Comparison of ENCODE assay signal across 8 mouse cellular contexts in genomic region chr10:80900318-80901247, GRCm38 (mm10). TPM values are rescaled to one million over a fixed set of nuclear protein-coding genes. Genes with fewer than 3 reads are reported as not detected.
DNase-seq lines count a peak whose midpoint lies in the region; ATAC-seq lines count a peak whose summit lies in the region.

Gene Timm13 (minus strand): TSS chr10:80900969.

- peaks cover 10% of the 10 kb centered on the region for H3K4me1 ChIP-seq in brown adipose tissue, adult 24 weeks (ENCODE audit: control insufficient read depth, insufficient read depth, insufficient read length, low read length)
- H3K4me1 ChIP-seq in heart, embryonic 13.5 days: peaks cover 28% of the 10 kb centered on the region
- peaks cover 35% of the 10 kb centered on the region for H3K4me1 ChIP-seq in liver, embryonic 12.5 days
- H3K4me1 ChIP-seq in stomach, embryonic 15.5 days: peaks cover 19% of the 10 kb centered on the region

- peak within 1 kb of the TSS; percentile 79 for H3K4me3 ChIP-seq in brown adipose tissue, adult 24 weeks (ENCODE audit: insufficient read depth, low read depth, low read length)
- H3K4me3 ChIP-seq in heart, embryonic 13.5 days: peak within 1 kb of the TSS; percentile 71
- H3K4me3 ChIP-seq in liver, embryonic 12.5 days: peak within 1 kb of the TSS; percentile 92
- H3K4me3 ChIP-seq in stomach, embryonic 15.5 days (replicated peaks): peak within 1 kb of the TSS; percentile 97

- peak within 1 kb of the TSS; percentile 64 for H3K27ac ChIP-seq in brown adipose tissue, adult 24 weeks (replicated peaks; ENCODE audit: low read depth, low read length)
- peak within 1 kb of the TSS; percentile 73 for H3K27ac ChIP-seq in heart, embryonic 13.5 days (replicated peaks)
- peak within 1 kb of the TSS; percentile 90 for H3K27ac ChIP-seq in liver, embryonic 12.5 days
- peak within 1 kb of the TSS; percentile 83 for H3K27ac ChIP-seq in stomach, embryonic 15.5 days

- no peaks in the 10 kb centered on the region for H3K9me3 ChIP-seq in heart, embryonic 13.5 days
- H3K9me3 ChIP-seq in liver, embryonic 12.5 days (replicated peaks): no peaks in the 10 kb centered on the region
- H3K9me3 ChIP-seq in stomach, embryonic 15.5 days: no peaks in the 10 kb centered on the region

- H3K36me3 ChIP-seq in heart, embryonic 13.5 days: peaks cover 52% of the 10 kb centered on the region
- H3K36me3 ChIP-seq in liver, embryonic 12.5 days: peaks cover 59% of the 10 kb centered on the region
- H3K36me3 ChIP-seq in stomach, embryonic 15.5 days: peaks cover 39% of the 10 kb centered on the region

- H3K27me3 ChIP-seq in heart, embryonic 13.5 days (replicated peaks): no peaks in the 10 kb centered on the region
- no peaks in the 10 kb centered on the region for H3K27me3 ChIP-seq in liver, embryonic 12.5 days (replicated peaks)
- H3K27me3 ChIP-seq in stomach, embryonic 15.5 days (replicated peaks): no peaks in the 10 kb centered on the region

- peak within 1 kb of the TSS; percentile 87 for H3K9ac ChIP-seq in heart, embryonic 13.5 days
- H3K9ac ChIP-seq in liver, embryonic 12.5 days: peak within 1 kb of the TSS; percentile 91
- peak within 1 kb of the TSS; percentile 87 for H3K9ac ChIP-seq in stomach, embryonic 15.5 days

- ATAC-seq in heart, embryonic 13.5 days (ENCODE audit: extremely low read depth, insufficient number of reproducible peaks, low FRiP score, low TSS enrichment): peak; percentile 88
- ATAC-seq in liver, embryonic 12.5 days: peak; percentile 93
- peak; percentile 95 for ATAC-seq in stomach, embryonic 15.5 days (ENCODE audit: insufficient read depth, low FRiP score, low read depth)

- under 1% methylated on average over 72 of the region's 72 CpGs for WGBS in heart, embryonic 13.5 days
- under 1% methylated on average over 72 of the region's 72 CpGs for WGBS in liver, embryonic 12.5 days (ENCODE audit: insufficient replicate concordance)
- WGBS in stomach, embryonic 15.5 days: under 1% methylated on average over 72 of the region's 72 CpGs

- DNase-seq in CD4-positive, CD25-positive, alpha-beta regulatory T cell, adult 2 months (ENCODE audit: low read depth, low spot score): peak; percentile 99
- DNase-seq in fat pad, adult 2 months (ENCODE audit: extremely low read depth, low read depth, low spot score): peak; percentile 95
- DNase-seq in kidney, postnatal 10 days: peak; percentile 98
- DNase-seq in natural killer cell, adult 2 months (ENCODE audit: low spot score in 2 of 2): peak; percentile 95 to 96

- H3K4me2 ChIP-seq in heart, embryonic 13.5 days: peak within 1 kb of the TSS; percentile 95
- peak within 1 kb of the TSS; percentile 96 for H3K4me2 ChIP-seq in liver, embryonic 12.5 days
- H3K4me2 ChIP-seq in stomach, embryonic 15.5 days: peak within 1 kb of the TSS; percentile 95

RNA-seq across cellular contexts. Expression of gene Timm13, which starts in this region (rescaled TPM):
- polyA plus RNA-seq in brown adipose tissue, adult 24 weeks (2012; ENCODE audit: insufficient read depth, insufficient read length, missing spikeins): 319 and 342 TPM in 2 replicates
- 285 and 314 TPM in 2 replicates for polyA plus RNA-seq in heart, embryonic 13.5 days (2015; fragmentation: Nextera tagmentation; extraction: Ambion mirVana)
- 271 and 301 TPM in 2 replicates for polyA plus RNA-seq in liver, embryonic 12.5 days (2016; fragmentation: Nextera tagmentation; extraction: Ambion mirVana)
- polyA plus RNA-seq in stomach, embryonic 15.5 days (2015; fragmentation: Nextera tagmentation; extraction: Ambion mirVana): 317 and 334 TPM in 2 replicates

Comparison
In these comparisons a context has a peak if more than half of its experiments do, and no peak if none do; other contexts are left out.
1. Peak in every context shown above with its lines: DNase-seq, ATAC-seq, H3K4me3 ChIP-seq and H3K27ac ChIP-seq.